Mouse (Mus musculus) G1E (cell line): Measurements from ENCODE around the gene Zfp184.

ENCODE experiments used
- CTCF ChIP-seq: IDR thresholded peaks from 2 replicates; pipeline ENCODE4 v1.5.1; 2012; ENCODE audit warnings: low read depth, low read length, inconsistent platforms, mixed read lengths
- GATA1 ChIP-seq: IDR thresholded peaks from 2 replicates; pipeline ENCODE4 v1.6.1; 2012; ENCODE audit warnings: borderline replicate concordance, low read length, inconsistent platforms, mixed read lengths
- GATA2 ChIP-seq: IDR thresholded peaks from 2 replicates; pipeline ENCODE4 v1.6.1; 2012; ENCODE audit warnings: low read depth, low read length, inconsistent platforms, borderline replicate concordance
- TAL1 ChIP-seq: conservative IDR thresholded peaks from 2 replicates; pipeline ENCODE4 v1.6.1; 2012; ENCODE audit warnings: low read depth, low read length, inconsistent platforms, mixed read lengths

GRCm38 (mm10) chr13:21993957-21994738 lies 49.3 kb downstream of the Zfp184 start:
- no peak for TF ChIP-seq CTCF
- TF ChIP-seq TAL1: no peak
- no peak for TF ChIP-seq GATA2
- no peak for TF ChIP-seq GATA1
